Mouse (Mus musculus) CD4-positive helper T cell, adult 2 months (primary cell): ENCODE data around the gene Mdc1.

Source experiments
- DNase-seq: peaks from one replicate; pipeline ENCODE4 v3.0.0-alpha.2; 2012; ENCODE audit warnings: low read depth, missing footprints, low spot score

Mdc1 gene

GRCm38 (mm10) chr17:35841076-35841950, at the start of gene Mdc1:
Gene Mdc1, plus strand, starts transcription at chr17:35841515.
- DNase-seq: peak; percentile 100

- DNase-seq: no peak
Measured at GRCm38 (mm10) chr17:35792837-35793236, 48.5 kb upstream of the Mdc1 start.

DNA sequence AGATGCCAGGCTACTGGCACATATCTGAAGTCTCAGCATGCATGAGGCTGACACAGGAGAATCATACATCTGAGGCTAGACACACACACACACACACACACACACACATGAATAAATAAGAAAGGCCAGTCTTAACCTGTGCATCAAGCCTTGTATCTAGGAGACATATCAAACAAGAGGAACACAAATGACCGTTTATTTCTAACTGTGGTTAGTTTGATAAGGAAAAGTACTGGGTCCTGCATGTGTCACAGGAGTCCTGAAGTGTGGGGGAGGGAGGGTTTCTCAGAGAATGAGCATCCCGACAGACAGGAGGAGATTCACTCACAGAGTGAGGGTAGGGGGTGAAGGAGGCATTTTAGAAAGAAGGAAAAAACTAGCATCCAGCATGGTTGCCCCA, 46.2 kb upstream of the Mdc1 start:
- no peak for DNase-seq

- no peak for DNase-seq
Measured at GRCm38 (mm10) chr17:35795656-35796055, 45.7 kb upstream of the Mdc1 start.

DNA sequence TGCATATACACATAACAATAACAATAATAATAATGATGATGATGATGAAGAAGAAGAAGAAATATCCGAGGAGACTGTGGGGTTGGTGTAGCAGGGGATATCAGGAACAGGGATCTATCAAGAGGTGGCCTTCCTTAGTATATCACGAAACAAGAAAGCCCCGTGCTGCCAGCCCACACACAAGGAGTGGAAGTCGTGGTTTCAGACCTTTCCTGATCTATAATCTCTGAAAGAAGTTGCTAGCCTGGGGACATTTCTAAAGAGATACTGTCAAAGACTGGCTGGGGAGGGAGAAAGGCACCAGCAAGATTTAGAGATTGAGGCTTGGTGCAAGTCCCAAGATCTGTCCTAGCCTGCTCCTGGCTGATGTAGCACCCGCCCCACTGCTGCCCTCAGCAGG, 44.5 kb upstream of the Mdc1 start:
- no peak for DNase-seq

DNA sequence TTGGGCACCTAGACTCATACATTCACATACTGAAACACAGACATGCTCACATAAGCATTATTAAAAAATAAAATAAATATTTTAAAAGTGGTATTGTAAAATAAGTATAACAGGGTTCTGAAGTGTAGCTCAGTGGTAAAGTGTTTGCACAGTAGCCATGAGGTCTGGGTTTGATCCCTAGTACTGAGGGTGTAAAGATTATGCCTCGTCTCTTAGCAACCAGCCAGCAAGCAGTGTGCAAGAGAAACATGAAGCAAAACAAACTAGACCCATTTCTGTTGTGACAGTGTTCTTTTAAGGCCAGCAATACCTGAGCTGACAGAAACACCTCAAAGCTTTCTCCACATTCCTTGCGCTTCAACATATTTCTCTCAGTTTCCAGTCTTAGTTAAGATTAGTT, 40.4 kb upstream of the Mdc1 start:
- DNase-seq: no peak

DNA sequence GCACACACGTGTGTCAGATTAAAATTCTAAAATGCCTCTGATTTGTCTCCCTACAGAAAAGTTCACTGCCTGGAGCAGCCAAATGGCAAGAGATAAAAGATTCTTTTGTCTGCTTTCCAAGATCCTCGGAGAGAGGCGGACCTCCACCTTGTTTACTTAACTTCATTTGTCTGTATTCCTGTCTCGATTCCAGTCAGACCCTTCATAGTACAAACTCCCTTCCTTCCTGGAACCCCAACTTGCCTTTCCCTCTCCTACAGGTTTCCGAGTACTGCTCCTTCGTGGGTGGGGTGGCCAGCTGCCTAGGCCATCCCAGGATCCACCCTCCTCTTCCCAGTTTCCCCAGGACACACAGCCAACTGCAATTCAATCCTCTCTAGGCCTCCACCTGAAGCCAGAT, 38.3 kb upstream of the Mdc1 start:
- DNase-seq: no peak

DNA sequence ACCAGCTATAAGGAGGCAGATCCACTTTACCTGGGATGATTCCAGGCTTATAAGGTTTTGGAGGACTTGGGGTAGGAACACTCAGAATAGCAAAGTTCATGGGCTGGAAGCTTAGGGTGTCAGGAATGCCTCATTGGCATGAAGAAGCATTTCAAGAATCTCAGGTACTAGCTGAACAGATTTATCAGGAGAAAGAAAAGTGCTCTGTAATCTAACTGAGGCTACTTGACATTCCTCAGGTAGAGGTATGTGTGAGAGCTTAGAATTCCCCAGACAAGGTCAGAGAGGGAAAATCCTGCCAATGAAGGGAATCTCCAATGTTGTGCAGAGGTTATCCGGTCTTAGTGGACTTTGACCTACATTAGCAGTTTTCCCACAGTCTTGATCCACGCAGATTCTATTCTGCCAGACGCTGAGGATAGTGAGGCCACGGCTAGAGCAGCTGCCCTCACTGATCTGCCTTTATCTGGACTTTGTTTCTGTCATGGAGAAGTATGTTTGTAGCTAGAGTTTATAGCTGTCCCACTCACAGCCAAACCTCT, 37.4 kb upstream of the Mdc1 start:
- no peak for DNase-seq

- no peak for DNase-seq
Measured at GRCm38 (mm10) chr17:35808073-35808472, 33.2 kb upstream of the Mdc1 start.

GRCm38 (mm10) chr17:35809395-35809794, 31.9 kb upstream of the Mdc1 start:
- DNase-seq: no peak

DNA sequence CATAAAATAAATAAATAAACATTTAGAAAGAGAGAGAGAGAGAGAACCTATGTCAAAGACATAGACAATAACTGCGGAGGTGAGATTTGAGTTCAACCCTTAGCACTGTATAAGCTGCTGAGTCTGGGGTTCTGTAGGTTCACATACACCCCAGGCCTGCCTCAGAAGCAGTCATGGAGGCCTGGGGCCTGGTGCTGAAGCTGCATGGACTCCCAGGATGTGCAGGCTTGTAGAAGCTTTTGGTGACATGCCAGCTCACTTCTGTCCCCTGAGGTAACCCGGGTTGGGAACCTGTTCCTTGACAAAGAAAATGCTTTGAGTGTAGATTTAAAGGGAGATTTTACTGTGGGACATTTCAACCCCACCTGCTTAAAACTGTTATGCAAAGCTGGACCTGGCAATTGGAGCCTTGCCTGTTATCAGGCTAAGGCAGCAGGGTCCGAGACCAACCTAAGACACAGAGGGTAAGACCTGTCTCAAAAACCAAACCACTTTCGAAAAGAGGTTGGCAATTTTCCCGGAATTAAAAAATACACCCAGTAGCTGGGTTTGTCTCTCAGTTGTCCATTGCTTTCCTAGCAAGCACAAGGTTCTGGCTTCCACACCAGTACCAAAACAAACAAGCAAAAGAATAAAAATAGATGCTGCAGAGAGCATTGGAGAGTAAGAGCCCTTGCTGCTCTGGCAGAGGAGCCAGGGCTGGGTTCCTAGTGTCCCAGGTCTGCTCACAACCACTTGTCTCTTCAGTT, 30.2 kb upstream of the Mdc1 start:
- no peak for DNase-seq

DNA sequence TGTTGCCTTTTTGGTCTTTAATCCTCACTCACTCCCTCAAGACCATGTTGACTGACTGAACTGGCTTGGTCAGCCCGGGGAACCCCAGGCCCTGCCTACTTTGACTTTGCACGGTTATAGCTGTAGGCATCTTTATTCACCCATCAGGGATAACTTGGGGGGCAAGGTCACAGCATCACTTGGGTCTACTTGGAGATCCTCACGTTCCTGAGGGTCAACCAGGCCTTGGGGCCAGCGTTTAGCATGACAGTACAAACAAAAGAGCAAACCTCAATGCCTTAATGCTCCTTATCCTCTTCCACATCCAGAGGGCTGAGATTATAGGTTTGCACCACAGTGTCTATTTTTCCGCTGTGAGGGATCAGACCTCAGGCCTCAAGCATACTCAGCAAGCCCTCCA, 29.0 kb upstream of the Mdc1 start:
- DNase-seq: no peak

GRCm38 (mm10) chr17:35812736-35813135, 28.6 kb upstream of the Mdc1 start:
- no peak for DNase-seq

DNA sequence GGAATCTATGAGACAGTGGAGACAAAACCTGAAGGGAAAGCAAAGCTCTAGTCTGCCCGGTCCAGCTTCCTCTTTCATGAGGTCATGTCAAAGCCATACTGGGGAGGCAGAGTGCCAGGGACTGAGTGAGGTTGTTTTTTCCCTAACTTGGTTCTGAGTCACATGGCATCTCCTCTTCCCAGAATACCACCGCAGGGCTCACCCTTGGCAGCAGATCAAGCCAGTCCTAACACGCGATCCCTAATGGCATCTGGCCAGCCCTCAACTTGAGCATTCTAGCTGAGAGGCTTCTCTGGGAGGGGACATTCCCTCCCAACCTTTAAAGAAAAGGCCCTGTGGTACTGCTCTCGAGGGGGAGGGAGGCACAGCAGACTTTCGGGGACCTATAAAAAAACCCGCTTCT, 28.1 kb upstream of the Mdc1 start:
- DNase-seq: no peak

- peak; percentile 45 for DNase-seq
Measured at GRCm38 (mm10) chr17:35813653-35814052, 27.7 kb upstream of the Mdc1 start.

- DNase-seq: no peak
Measured at GRCm38 (mm10) chr17:35814678-35815077, 26.6 kb upstream of the Mdc1 start.

- DNase-seq: no peak
Measured at GRCm38 (mm10) chr17:35815836-35816235, 25.5 kb upstream of the Mdc1 start.

- no peak for DNase-seq
Measured at GRCm38 (mm10) chr17:35816686-35817085, 24.6 kb upstream of the Mdc1 start.

DNA sequence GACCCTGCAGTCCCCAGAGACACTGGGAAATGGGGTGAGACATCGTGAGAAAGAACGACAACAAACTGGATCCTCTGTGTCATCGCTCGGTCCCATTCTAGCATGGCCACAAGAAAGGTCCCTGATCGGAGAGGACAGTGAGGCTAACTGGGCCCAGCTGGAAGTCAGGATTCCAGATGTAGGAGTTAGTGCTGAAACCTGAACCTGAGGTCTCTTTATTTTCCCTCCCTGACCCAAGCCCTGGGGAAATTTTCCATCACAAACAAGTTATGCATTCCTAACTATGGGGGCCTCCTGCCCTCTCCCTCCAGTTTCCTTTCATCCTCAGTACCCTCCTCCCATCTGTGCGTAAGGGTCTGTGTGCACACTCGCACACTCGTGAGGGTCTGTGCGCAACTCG, 24.1 kb upstream of the Mdc1 start:
- DNase-seq: no peak

GRCm38 (mm10) chr17:35820111-35820510, 21.2 kb upstream of the Mdc1 start:
- no peak for DNase-seq

DNA sequence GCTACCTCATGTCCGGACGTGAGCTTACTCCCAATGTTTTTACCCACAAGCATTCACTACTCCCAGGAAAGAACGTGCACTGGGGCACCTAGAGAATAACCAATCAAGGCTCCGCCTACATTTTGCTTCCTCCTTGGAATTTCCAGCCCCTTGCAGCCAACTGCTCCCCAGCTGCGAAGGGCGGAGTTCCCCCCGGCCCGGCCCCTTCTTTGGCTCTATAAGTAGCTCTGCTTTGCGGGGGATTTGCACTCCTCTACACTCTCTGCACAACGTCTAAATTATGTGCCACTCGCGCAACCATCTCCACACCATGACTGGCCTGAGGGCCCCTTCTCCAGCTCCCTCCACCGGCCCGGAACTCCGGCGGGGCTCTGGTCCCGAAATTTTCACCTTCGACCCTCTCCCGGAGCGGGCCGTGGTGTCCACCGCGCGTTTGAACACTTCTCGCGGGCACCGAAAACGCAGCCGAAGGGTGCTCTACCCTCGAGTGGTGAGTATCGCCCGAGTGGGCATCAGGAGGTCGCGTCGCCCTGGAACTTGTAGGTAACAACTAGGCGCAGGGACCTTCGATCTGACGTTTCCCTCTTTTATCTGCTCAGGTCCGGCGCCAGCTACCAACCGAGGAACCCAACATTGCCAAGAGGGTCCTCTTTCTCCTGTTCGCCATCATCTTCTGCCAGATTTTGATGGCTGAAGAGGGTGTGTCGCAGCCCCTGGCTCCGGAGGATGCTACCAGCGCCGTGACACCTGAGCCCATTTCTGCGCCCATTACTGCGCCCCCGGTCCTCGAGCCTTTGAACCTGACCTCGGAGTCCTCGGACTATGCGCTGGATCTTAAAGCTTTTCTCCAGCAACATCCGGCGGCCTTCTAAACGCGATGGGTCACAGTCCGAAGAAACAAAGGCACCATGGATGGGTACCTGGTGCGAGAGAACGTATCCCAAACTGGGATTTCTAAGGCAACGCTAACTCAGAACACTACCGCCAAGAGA, 19.6 kb upstream of the Mdc1 start, which contains the start of gene Ier3:
Gene Ier3, plus strand, starts transcription at position 246 of the 992 bp plus-strand sequence.
- peak; percentile 59 for DNase-seq
